Mouse (Mus musculus): Measurements from ENCODE around the gene Ttc4. TPM values are rescaled to one million over a fixed set of nuclear protein-coding genes. Genes with fewer than 3 reads are reported as not detected.

Gene Ttc4
- 51.2 and 63.5 TPM in 2 replicates for polyA plus RNA-seq (2015; fragmentation: Nextera tagmentation; extraction: Ambion mirVana)

- H3K4me3 ChIP-seq, result peak within 1 kb of the TSS; percentile 90
- ATAC-seq (ENCODE audit: extremely low read depth, insufficient number of reproducible peaks, low FRiP score, low TSS enrichment), result peak; percentile 94
- H3K4me1 ChIP-seq, result peaks cover 10% of the 10 kb centered on the region
- no peaks in the 10 kb centered on the region for H3K9me3 ChIP-seq
- peak within 1 kb of the TSS; percentile 94 for H3K4me2 ChIP-seq
- H3K36me3 ChIP-seq, result peaks cover 35% of the 10 kb centered on the region
- no peaks in the 10 kb centered on the region for H3K27me3 ChIP-seq (replicated peaks)
- H3K9ac ChIP-seq, result peak within 1 kb of the TSS; percentile 95
- WGBS, result under 1% methylated on average over 42 of the region's 43 CpGs
- peak within 1 kb of the TSS; percentile 72 for H3K27ac ChIP-seq (replicated peaks)
Observed at GRCm38 (mm10) chr4:106678442-106679118, at the start of gene Ttc4. TSS of gene Ttc4 (minus strand) at chr4:106678944.

- H3K27me3 ChIP-seq (replicated peaks), result peaks cover 16% of the 10 kb centered on the region
- no peak overlapping the region for H3K4me3 ChIP-seq
- H3K9me3 ChIP-seq, result no peaks in the 10 kb centered on the region
- no peaks in the 10 kb centered on the region for H3K36me3 ChIP-seq
- WGBS, result 70% methylated on average over 4 of the region's 4 CpGs
- H3K4me1 ChIP-seq, result no peaks in the 10 kb centered on the region
- no peak overlapping the region for H3K9ac ChIP-seq
- no peak for ATAC-seq (ENCODE audit: extremely low read depth, insufficient number of reproducible peaks, low FRiP score, low TSS enrichment)
- no peak overlapping the region for H3K4me2 ChIP-seq
- H3K27ac ChIP-seq (replicated peaks), result no peak overlapping the region
Observed at GRCm38 (mm10) chr4:106720631-106721030, 41.9 kb upstream of the Ttc4 start.

GRCm38 (mm10) chr4:106713622-106714021 lies 34.9 kb upstream of the Ttc4 start:
- Histone ChIP-seq H3K9ac (no peak overlapping the region), H3K4me1 (no peaks in the 10 kb centered on the region), H3K36me3 (no peaks in the 10 kb centered on the region), H3K4me3 (no peak overlapping the region), H3K27me3 (replicated peaks) (peaks cover 61% of the 10 kb centered on the region), H3K4me2 (no peak overlapping the region), H3K27ac (replicated peaks) (no peak overlapping the region), H3K9me3 (no peaks in the 10 kb centered on the region)
- WGBS, result 77% methylated on average over 6 of the region's 6 CpGs
- ATAC-seq (ENCODE audit: extremely low read depth, insufficient number of reproducible peaks, low FRiP score, low TSS enrichment), result no peak

- peaks cover 21% of the 10 kb centered on the region for H3K4me1 ChIP-seq
- H3K27ac ChIP-seq (replicated peaks), result 0 out of 2 replicates have a peak overlapping the region, but pooled peaks have one; percentile 5
- peak overlapping the region; percentile 30 for H3K4me3 ChIP-seq
- H3K36me3 ChIP-seq, result no peaks in the 10 kb centered on the region
- peak; percentile 38; the same call in 1 of the 2 replicates for ATAC-seq (ENCODE audit: extremely low read depth, insufficient number of reproducible peaks, low FRiP score, low TSS enrichment)
- whole genome bisulfite sequencing, result under 1% methylated on average over 7 of the region's 8 CpGs
- no peaks in the 10 kb centered on the region for H3K9me3 ChIP-seq
- H3K9ac ChIP-seq, result peak overlapping the region; percentile 63
- peak overlapping the region; percentile 59 for H3K4me2 ChIP-seq
- peaks cover 36% of the 10 kb centered on the region for H3K27me3 ChIP-seq (replicated peaks)
Observed at GRCm38 (mm10) chr4:106708408-106708807, 29.7 kb upstream of the Ttc4 start.

GRCm38 (mm10) chr4:106707957-106708356 lies 29.2 kb upstream of the Ttc4 start:
- no peaks in the 10 kb centered on the region for H3K9me3 ChIP-seq
- no peaks in the 10 kb centered on the region for H3K36me3 ChIP-seq
- 24% methylated on average over 5 of the region's 5 CpGs for WGBS
- ATAC-seq (ENCODE audit: extremely low read depth, insufficient number of reproducible peaks, low FRiP score, low TSS enrichment), result no peak
- peaks cover 35% of the 10 kb centered on the region for H3K27me3 ChIP-seq (replicated peaks)
- peaks cover 21% of the 10 kb centered on the region for H3K4me1 ChIP-seq
- H3K27ac ChIP-seq (replicated peaks), result 0 out of 2 replicates have a peak overlapping the region, but pooled peaks have one; percentile 5
- peak overlapping the region; percentile 59 for H3K4me2 ChIP-seq
- H3K4me3 ChIP-seq, result peak overlapping the region; percentile 30
- H3K9ac ChIP-seq, result peak overlapping the region; percentile 63

GRCm38 (mm10) chr4:106705096-106705665 lies 26.4 kb upstream of the Ttc4 start:
- no peak overlapping the region for H3K4me2 ChIP-seq
- 49% methylated on average over 8 of the region's 8 CpGs for WGBS
- H3K4me1 ChIP-seq, result peaks cover 21% of the 10 kb centered on the region
- H3K9ac ChIP-seq, result no peak overlapping the region
- H3K9me3 ChIP-seq, result no peaks in the 10 kb centered on the region
- H3K27ac ChIP-seq (replicated peaks), result 0 out of 2 replicates have a peak overlapping the region, but pooled peaks have one; percentile 5
- peaks cover 42% of the 10 kb centered on the region for H3K27me3 ChIP-seq (replicated peaks)
- no peak for ATAC-seq (ENCODE audit: extremely low read depth, insufficient number of reproducible peaks, low FRiP score, low TSS enrichment)
- no peaks in the 10 kb centered on the region for H3K36me3 ChIP-seq
- H3K4me3 ChIP-seq, result no peak overlapping the region

GRCm38 (mm10) chr4:106704416-106704815 lies 25.7 kb upstream of the Ttc4 start:
- Histone ChIP-seq H3K4me3 (no peak overlapping the region), H3K27me3 (replicated peaks) (peaks cover 42% of the 10 kb centered on the region), H3K36me3 (no peaks in the 10 kb centered on the region), H3K4me1 (peaks cover 24% of the 10 kb centered on the region), H3K4me2 (no peak overlapping the region), H3K9me3 (no peaks in the 10 kb centered on the region), H3K9ac (no peak overlapping the region; the same call in 1 of the 2 replicates), H3K27ac (replicated peaks) (no peak overlapping the region)
- WGBS, result 59% methylated on average over 11 of the region's 11 CpGs
- ATAC-seq (ENCODE audit: extremely low read depth, insufficient number of reproducible peaks, low FRiP score, low TSS enrichment), result no peak

- Histone ChIP-seq H3K4me2 (no peak overlapping the region), H3K4me1 (peaks cover 24% of the 10 kb centered on the region), H3K36me3 (no peaks in the 10 kb centered on the region), H3K4me3 (no peak overlapping the region), H3K9ac (no peak overlapping the region), H3K27ac (replicated peaks) (no peak overlapping the region), H3K9me3 (no peaks in the 10 kb centered on the region), H3K27me3 (replicated peaks) (peaks cover 39% of the 10 kb centered on the region)
- no peak for ATAC-seq (ENCODE audit: extremely low read depth, insufficient number of reproducible peaks, low FRiP score, low TSS enrichment)
- WGBS, result 74% methylated on average over 10 of the region's 10 CpGs
Observed at GRCm38 (mm10) chr4:106703956-106704355, 25.2 kb upstream of the Ttc4 start.

- Histone ChIP-seq H3K9me3 (no peaks in the 10 kb centered on the region), H3K27me3 (replicated peaks) (peaks cover 46% of the 10 kb centered on the region), H3K27ac (replicated peaks) (no peak overlapping the region), H3K4me3 (no peak overlapping the region), H3K9ac (no peak overlapping the region), H3K36me3 (no peaks in the 10 kb centered on the region), H3K4me2 (no peak overlapping the region), H3K4me1 (peaks cover 15% of the 10 kb centered on the region)
- no peak for ATAC-seq (ENCODE audit: extremely low read depth, insufficient number of reproducible peaks, low FRiP score, low TSS enrichment)
- 53% methylated on average over 4 of the region's 4 CpGs for WGBS
Observed at GRCm38 (mm10) chr4:106700798-106701197, 22.1 kb upstream of the Ttc4 start.

- peaks cover 12% of the 10 kb centered on the region for H3K4me1 ChIP-seq
- peaks cover 52% of the 10 kb centered on the region for H3K27me3 ChIP-seq (replicated peaks)
- no peak for ATAC-seq (ENCODE audit: extremely low read depth, insufficient number of reproducible peaks, low FRiP score, low TSS enrichment)
- H3K36me3 ChIP-seq, result no peaks in the 10 kb centered on the region
- no peak overlapping the region for H3K4me3 ChIP-seq
- no peaks in the 10 kb centered on the region for H3K9me3 ChIP-seq
- no peak overlapping the region for H3K27ac ChIP-seq (replicated peaks)
- WGBS, result 12% methylated on average over 9 of the region's 9 CpGs
- H3K9ac ChIP-seq, result no peak overlapping the region
- H3K4me2 ChIP-seq, result no peak overlapping the region
Observed at GRCm38 (mm10) chr4:106699989-106700388, 21.2 kb upstream of the Ttc4 start.

- no peak for ATAC-seq (ENCODE audit: extremely low read depth, insufficient number of reproducible peaks, low FRiP score, low TSS enrichment)
- Histone ChIP-seq H3K9ac (no peak overlapping the region), H3K4me1 (peaks cover 2% of the 10 kb centered on the region; the same call in 1 of the 2 replicates), H3K9me3 (no peaks in the 10 kb centered on the region), H3K4me3 (no peak overlapping the region), H3K27me3 (replicated peaks) (peaks cover 42% of the 10 kb centered on the region), H3K36me3 (no peaks in the 10 kb centered on the region), H3K27ac (replicated peaks) (no peak overlapping the region), H3K4me2 (no peak overlapping the region)
- 76% methylated on average over 15 of the region's 15 CpGs for WGBS
Observed at GRCm38 (mm10) chr4:106693841-106694430, 15.2 kb upstream of the Ttc4 start.
